Comparison of ENCODE assay signal across 19 mouse cellular contexts in genomic region chr8:9859286-9859685, GRCm38 (mm10). TPM values are rescaled to one million over a fixed set of nuclear protein-coding genes. Genes with fewer than 3 reads are reported as not detected.
DNase-seq lines count a peak whose midpoint lies in the region; ATAC-seq and TF ChIP-seq lines count a peak whose summit lies in the region.
"Had no signal": no experiment of that assay in that cellular context is flagged by ENCODE, and none has a peak within 500 bp of the region (broad histone marks: within the 10 kb centered on the region; RNA-seq: fewer than 3 reads in every experiment).

No protein-coding gene starts in this region.

- peak; percentile 69; the same call in 1 of the 2 replicates for ATAC-seq in midbrain, embryonic 11.5 days (ENCODE audit: low FRiP score)
- no peak for ATAC-seq in midbrain, postnatal 0 days (ENCODE audit: low FRiP score)
- ATAC-seq in frontal cortex, adult (ENCODE audit: low TSS enrichment): no peak

- H3K9ac ChIP-seq in midbrain, embryonic 11.5 days (ENCODE audit: low read length): no peak overlapping the region
- no peak overlapping the region for H3K9ac ChIP-seq in midbrain, postnatal 0 days (replicated peaks; ENCODE audit: low read length, poor library complexity, severe bottlenecking)
- H3K9ac ChIP-seq: lung, embryonic 15.5 days; neural tube, embryonic 12.5 days had no signal

- intact Hi-C loops in left cerebral cortex, postnatal 14 days (cut with DNase I): no loop called here

- H3K4me3 ChIP-seq in midbrain, embryonic 11.5 days (ENCODE audit: low read depth, low read length): no peak overlapping the region
- no peak overlapping the region for H3K4me3 ChIP-seq in midbrain, postnatal 0 days (ENCODE audit: low read depth, low read length)
- H3K4me3 ChIP-seq: lung, embryonic 15.5 days; megakaryocyte, embryonic 14.5 days; neural tube, embryonic 12.5 days had no signal

- H3K4me2 ChIP-seq in midbrain, embryonic 11.5 days: no peak overlapping the region
- no peak overlapping the region for H3K4me2 ChIP-seq in midbrain, postnatal 0 days (ENCODE audit: low read depth, low read length, poor library complexity, severe bottlenecking)
- H3K4me2 ChIP-seq: lung, embryonic 15.5 days; neural tube, embryonic 12.5 days had no signal

- WGBS in midbrain, embryonic 11.5 days: 7% methylated on average over 2 of the region's 2 CpGs
- WGBS in midbrain, postnatal 0 days: 3% methylated on average over 2 of the region's 2 CpGs

- H3K27ac ChIP-seq in midbrain, embryonic 11.5 days (ENCODE audit: low read depth, low read length): no peak overlapping the region
- no peak overlapping the region for H3K27ac ChIP-seq in midbrain, postnatal 0 days (ENCODE audit: low read depth, low read length)
- H3K27ac ChIP-seq: lung, embryonic 15.5 days; neural tube, embryonic 12.5 days had no signal

- no peaks in the 10 kb centered on the region for H3K36me3 ChIP-seq in midbrain, embryonic 11.5 days (ENCODE audit: control insufficient read depth, insufficient read depth, low read length)
- no peaks in the 10 kb centered on the region for H3K36me3 ChIP-seq in midbrain, postnatal 0 days (ENCODE audit: insufficient read depth, low read length)
- H3K36me3 ChIP-seq: lung, embryonic 15.5 days; neural tube, embryonic 12.5 days had no signal

- no peaks in the 10 kb centered on the region for H3K27me3 ChIP-seq in midbrain, embryonic 11.5 days (ENCODE audit: control insufficient read depth, insufficient read depth, low read length)
- no peaks in the 10 kb centered on the region for H3K27me3 ChIP-seq in midbrain, postnatal 0 days (ENCODE audit: insufficient read depth, low read length)
- H3K27me3 ChIP-seq: lung, embryonic 15.5 days; megakaryocyte, embryonic 14.5 days; neural tube, embryonic 12.5 days had no signal

- peaks cover 6% of the 10 kb centered on the region for H3K4me1 ChIP-seq in midbrain, embryonic 11.5 days (ENCODE audit: control insufficient read depth, insufficient read depth, low read length)
- no peaks in the 10 kb centered on the region for H3K4me1 ChIP-seq in midbrain, postnatal 0 days (ENCODE audit: insufficient read depth, low read length)
- H3K4me1 ChIP-seq: lung, embryonic 15.5 days; megakaryocyte, embryonic 14.5 days; neural tube, embryonic 12.5 days had no signal

- peak; percentile 21 for DNase-seq in heart, adult 11 months
- no peak for DNase-seq in heart, adult 9 months (ENCODE audit: low spot score in 2 of 2)
- peak; percentile 92 for DNase-seq in midbrain, embryonic 11.5 days (ENCODE audit: low spot score, missing footprints)
- DNase-seq in midbrain, postnatal 0 days (ENCODE audit: low spot score): no peak
- peak; percentile 42 for DNase-seq in kidney, postnatal 14 days
- DNase-seq in lung, postnatal 36 days: no peak
- DNase-seq in left cerebral cortex, postnatal 14 days (ENCODE audit: low spot score in 2 of 2): no peak
- DNase-seq: adrenal gland, postnatal 25 days; cerebellum, postnatal 25 days; heart, adult 18-20 months; heart, postnatal 10 days; liver; thymus, postnatal 14 days had no signal

- TF ChIP-seq CTCF in midbrain, postnatal 0 days (IDR thresholded peaks at IDR 0.05): no peak

- no peaks in the 10 kb centered on the region for H3K9me3 ChIP-seq in midbrain, embryonic 11.5 days (ENCODE audit: control insufficient read depth, low read length)
- H3K9me3 ChIP-seq in midbrain, postnatal 0 days (ENCODE audit: low read length): no peaks in the 10 kb centered on the region
- H3K9me3 ChIP-seq: lung, embryonic 15.5 days; megakaryocyte, embryonic 14.5 days; neural tube, embryonic 12.5 days had no signal

RNA-seq across cellular contexts. Expression of gene Gm10217, which starts 4.8 kb away (rescaled TPM):
- not detected in 2 replicates for polyA plus RNA-seq in midbrain, embryonic 11.5 days (2014; fragmentation: Nextera tagmentation; extraction: Ambion mirVana)
- total RNA-seq in midbrain, postnatal 0 days (2014; rRNA removed): not detected in 2 replicates
- not detected in 2 replicates for polyA plus RNA-seq in midbrain, postnatal 0 days (2015; fragmentation: Nextera tagmentation; extraction: Ambion mirVana)
- total RNA-seq in left cerebral cortex, postnatal 14 days (2021): not detected
- total RNA-seq: adrenal gland, postnatal 25 days; heart, adult 18-20 months; heart, postnatal 10 days; layer of hippocampus, adult 8-10 months had no signal
- polyA plus RNA-seq: lung, embryonic 15.5 days; neural tube, embryonic 12.5 days; stomach, embryonic 16.5 days had no signal

Comparison
In these comparisons a context has a peak if more than half of its experiments do, and no peak if none do; other contexts are left out.
1. DNase-seq: peak in heart, adult 11 months (single experiment), midbrain, embryonic 11.5 days (single experiment) and kidney, postnatal 14 days (single experiment); none in heart, adult 9 months (0 of 2), midbrain, postnatal 0 days (single experiment), lung, postnatal 36 days (single experiment) and left cerebral cortex, postnatal 14 days (0 of 2).